Mouse (Mus musculus): ENCODE data around the gene Gm5767. TPM values are rescaled to one million over a fixed set of nuclear protein-coding genes. Genes with fewer than 3 reads are reported as not detected.
"Not testable (repeated sequence)": the region's sequence is repeated elsewhere in the genome, so short reads cannot be mapped to it uniquely, and the experiment has no call there.

Gm5767 gene
- total RNA-seq, 2 experiments from 2014 or later: not detected

- no peak for DNase-seq
These were observed 34.3 kb downstream of the Gm5767 start for GRCm38 (mm10) chr16:8714851-8715250.

DNA sequence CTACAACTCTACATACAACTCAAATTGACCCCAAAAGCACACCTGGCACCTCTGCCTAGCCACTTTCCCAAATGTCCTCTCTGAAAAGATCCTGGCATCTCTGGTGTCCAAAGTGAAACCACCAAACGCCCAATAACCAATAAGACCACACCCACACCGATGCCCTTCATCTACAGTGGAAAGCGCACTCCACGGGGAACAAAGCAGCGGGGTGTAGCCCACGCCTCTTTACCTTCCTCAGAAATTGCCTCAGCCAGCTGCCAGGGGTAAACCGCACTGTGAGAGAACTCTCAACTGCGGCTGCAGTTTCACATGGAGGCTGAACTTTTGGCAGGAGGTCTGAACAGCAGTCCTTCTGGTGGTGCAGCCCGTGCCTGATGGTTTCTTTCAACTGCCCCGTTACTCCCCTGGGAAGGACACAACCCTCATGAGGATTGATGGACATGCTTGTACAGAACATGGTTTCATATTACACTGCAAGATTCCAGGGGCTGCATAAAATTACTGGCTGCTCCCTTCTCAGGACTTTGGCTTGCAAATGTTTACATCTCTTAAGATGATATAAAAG, 35.0 kb downstream of the Gm5767 start:
- peak; percentile 55 to 65 for DNase-seq

DNA sequence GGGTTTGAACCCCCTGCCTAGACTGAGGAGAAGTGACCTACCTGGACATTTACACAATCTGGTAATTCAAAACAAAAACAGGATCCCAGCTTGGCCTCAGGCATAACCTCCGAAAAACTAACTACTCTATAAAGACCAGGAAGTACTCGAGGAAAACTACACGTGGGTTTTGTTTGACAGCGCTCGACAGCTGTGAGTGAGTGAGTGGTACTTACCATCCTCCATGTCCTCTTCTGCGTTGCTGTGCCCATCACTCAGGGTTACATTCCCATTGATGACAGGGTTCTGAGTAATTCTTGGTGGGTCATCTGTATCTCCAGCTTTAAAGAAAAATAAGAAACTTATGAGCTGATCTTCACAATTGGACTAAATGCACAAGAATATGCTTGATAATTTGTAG, 35.7 kb downstream of the Gm5767 start:
- no peak for DNase-seq

DNA sequence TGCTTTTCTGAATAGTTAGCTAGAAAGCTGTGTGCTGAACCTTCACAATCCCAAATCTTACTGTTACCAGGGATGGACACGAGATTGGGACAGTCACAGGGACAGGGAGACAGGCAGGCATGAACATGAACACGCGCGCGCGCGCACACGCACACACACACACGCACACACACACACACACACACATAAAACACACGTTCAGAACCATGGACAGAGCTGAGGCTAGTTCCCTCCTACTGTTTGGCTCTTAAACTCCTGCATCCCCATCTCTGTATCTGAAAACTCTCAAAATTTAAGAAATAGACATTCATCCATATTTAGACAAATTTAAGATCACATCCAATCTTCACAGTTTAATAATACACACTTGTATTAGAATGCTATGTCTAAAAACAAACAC, 37.2 kb downstream of the Gm5767 start:
- peak in 1 of 2 experiments; percentile 25 for DNase-seq

- no peak for DNase-seq
These were observed 39.9 kb downstream of the Gm5767 start for GRCm38 (mm10) chr16:8720447-8720846.

DNA sequence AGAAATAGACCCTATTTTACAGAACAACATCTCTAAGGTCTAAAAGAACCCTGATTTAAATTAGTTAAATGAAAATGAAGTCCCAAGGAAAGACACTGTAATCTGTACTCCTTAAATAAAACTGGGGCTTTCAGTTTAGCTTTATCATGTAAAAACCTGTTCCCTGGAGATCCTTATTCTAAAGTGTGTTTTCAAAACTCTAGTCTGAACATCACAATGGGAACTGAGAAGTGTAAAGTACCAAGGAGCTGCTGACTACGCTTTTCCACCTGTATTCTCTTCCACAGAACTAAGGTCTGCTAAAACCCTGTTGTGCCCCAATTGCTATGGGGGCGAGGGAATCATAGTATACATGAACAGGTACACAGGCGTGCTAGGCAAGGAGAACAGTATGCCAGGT, 43.5 kb downstream of the Gm5767 start:
- DNase-seq: no peak

DNA sequence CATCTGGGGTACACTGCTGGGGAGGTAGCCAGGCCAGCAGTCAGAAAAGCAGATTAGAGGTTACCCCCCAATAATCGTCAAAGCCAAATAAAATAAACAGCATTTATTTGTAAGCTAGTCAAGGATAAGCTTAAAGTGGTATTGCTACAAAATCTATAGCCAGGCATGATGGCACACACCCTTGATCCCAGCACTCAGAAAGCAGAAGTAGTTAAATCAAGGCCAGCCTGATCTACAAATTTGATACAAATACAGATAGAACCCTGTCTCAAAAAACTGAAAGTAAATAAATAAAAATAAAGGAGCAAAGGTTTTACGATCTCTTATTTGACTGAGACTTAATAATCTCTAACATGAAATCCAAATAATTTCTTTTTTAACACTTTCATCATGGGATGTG, 45.2 kb downstream of the Gm5767 start:
- DNase-seq: no peak

- no peak for DNase-seq
These were observed 47.7 kb downstream of the Gm5767 start for GRCm38 (mm10) chr16:8728111-8728748.

DNA sequence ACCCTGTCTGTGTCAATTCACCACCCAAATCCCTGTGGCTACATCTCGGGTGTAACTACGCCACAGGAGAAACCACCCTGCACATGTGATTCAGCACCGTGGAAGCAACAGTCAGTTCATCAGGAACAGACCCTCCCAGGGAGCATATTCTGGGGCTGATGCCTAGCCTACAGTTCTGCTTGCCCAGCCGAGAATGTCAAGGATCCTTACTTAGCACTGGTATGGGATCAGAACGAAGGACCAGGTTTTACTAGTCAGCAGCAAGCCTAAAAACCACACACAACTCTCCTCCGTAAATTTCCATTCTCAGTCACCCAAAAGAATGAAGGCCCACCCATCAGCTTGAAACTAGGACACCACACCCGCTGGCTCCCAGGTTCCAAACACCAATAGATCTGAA, 51.1 kb downstream of the Gm5767 start:
- no peak for DNase-seq

- not testable (repeated sequence) for DNase-seq
These were observed 51.9 kb downstream of the Gm5767 start for GRCm38 (mm10) chr16:8732450-8732849.

Other genes with a start within 250 kb of the Gm5767 start
- gene Mettl22, start 210.0 kb upstream of the Gm5767 start, total RNA-seq (2021): 10 to 100 TPM; 33.3 to 36.9 TPM
- 10 to 100 TPM in 1 of 2 experiments, 1 to 10 TPM in 1; 9.8 to 10.2 TPM for gene Abat, start 167.3 kb upstream of the Gm5767 start, total RNA-seq (2021)
- gene Pmm2, start 43.1 kb upstream of the Gm5767 start, total RNA-seq (2021): 10 to 100 TPM; 32.7 to 36.3 TPM
- 10 to 100 TPM; 19.1 to 19.4 TPM for gene Tmem186, start 43.1 kb upstream of the Gm5767 start, total RNA-seq (2021)
- gene Carhsp1, start 8.6 kb upstream of the Gm5767 start, total RNA-seq (2021): 10 to 100 TPM; 16.6 to 19.2 TPM
- gene Usp7, start 111.5 kb downstream of the Gm5767 start, total RNA-seq (2021): 10 to 100 TPM; 41.3 to 49.2 TPM
- gene 1810013L24Rik, start 149.3 kb downstream of the Gm5767 start, total RNA-seq (2021): 100 to 1,000 TPM; 113 to 118 TPM

All from heart, adult 18-20 months (tissue).